Mouse (Mus musculus): Measurements from ENCODE around the gene Exosc5.

Gene Exosc5

DNA sequence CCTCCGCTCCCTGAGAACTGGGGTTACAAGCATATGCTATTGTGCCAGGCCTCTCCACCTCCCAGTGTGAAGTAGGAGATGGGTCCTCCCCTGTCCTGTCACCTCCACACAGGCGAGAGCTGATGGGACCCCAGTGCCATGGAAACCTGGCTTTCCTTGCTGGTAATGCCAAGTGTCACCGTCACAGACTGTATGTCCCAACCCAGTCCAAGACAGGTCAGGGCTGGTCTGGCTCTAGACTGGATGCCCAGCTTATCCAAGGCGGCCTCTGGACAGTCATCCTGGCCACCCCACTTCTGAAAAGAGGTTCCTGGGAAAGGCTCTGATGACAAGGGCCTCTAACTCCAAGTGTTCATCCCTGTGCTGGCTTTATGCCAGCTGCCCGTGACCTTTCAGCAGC lies 21.9 kb upstream of the Exosc5 start:
- DNase-seq (ENCODE audit: low spot score): no peak

DNA sequence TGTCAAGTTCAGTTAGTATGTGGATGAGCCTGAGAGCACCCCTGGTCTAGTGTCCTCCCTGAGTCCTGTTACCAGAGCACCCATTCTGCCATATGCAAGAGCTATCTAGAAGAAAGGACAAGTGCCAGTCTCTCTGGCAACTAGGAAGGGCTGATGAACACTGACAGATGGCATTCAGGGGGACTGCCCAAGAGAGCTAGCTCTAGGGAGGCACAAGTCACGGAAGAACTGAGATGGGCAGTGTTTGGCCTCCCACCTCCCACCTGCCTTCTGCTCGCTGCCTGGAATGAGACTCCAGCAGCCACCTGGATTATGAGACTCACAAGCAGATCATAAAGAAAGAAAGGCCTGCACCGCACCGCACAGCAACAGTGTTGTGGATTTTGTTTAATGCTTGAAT lies 19.2 kb upstream of the Exosc5 start:
- DNase-seq (ENCODE audit: low spot score): no peak

DNA sequence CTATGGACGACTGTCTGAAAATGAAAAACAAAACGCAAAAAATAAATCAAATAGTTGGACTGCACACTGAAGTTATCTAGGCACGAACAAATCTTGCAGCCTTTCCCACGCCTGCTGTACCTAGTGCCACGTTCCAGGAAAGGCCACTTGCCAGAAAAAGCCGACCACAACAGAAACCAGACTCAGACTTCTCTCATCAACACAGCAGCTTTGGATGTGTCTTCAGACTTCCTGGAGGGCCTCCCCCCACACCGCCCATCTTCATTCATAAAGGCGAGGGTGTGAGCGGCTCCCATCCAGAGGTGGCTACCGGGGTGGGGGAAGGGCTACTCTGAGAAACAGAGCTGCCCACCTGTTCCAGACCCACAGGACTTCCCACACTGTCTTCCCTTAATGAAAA lies 14.8 kb upstream of the Exosc5 start:
- no peak for DNase-seq (ENCODE audit: low spot score)

DNA sequence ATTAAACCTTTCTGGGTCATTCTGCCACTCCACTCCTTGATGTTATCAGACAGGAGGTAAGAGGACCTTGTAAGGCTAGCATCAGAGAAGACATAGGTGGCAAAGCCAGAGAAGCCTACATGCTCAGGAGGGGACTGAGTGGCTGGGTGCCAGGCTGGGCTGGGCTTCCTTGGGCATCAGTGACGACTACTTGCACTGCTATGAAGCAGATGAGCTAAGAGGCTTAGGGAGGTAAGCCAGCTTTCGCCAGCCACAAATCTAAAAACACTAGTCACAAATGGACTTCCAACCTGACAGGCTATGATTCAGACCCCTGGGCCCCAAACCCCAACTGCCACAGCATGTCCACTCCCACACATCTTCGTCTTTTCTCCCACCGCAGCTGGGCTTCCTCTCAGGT lies 14.3 kb upstream of the Exosc5 start:
- DNase-seq (ENCODE audit: low spot score): no peak

GRCm38 (mm10) chr7:25645074-25645473 lies 13.9 kb upstream of the Exosc5 start:
- no peak for DNase-seq (ENCODE audit: low spot score)

DNA sequence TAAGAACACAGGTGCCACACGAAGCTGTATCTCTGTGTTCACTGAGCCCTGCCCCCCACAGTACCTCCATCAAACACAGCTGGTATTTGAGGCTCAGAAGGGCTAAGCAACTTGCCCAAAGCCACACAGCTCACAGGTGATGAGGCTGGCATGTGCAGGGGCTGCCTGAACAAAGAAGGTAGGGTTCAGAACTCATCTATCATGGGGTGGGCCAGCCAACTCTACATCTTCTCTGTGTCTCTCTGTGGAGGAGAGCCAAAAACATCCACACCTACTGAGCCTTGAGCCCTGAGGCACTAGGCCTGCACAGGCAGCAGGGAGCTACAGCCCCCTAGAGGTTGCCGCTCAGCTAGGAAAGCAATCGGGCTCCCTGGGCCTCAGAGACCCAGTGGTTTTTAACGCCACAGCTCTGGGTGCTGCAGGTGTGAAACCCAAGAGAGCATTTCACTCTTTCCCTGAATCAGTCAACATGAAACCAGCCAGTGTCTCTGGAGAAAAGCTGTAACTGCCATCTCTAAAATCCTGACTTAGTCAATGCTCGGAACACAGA lies 11.3 kb upstream of the Exosc5 start:
- DNase-seq (ENCODE audit: low spot score): no peak

- no peak for DNase-seq (ENCODE audit: low spot score)
Measured at GRCm38 (mm10) chr7:25649839-25650238, 9.1 kb upstream of the Exosc5 start.

- DNase-seq (ENCODE audit: low spot score): no peak
Measured at GRCm38 (mm10) chr7:25651281-25651680, 7.7 kb upstream of the Exosc5 start.

DNA sequence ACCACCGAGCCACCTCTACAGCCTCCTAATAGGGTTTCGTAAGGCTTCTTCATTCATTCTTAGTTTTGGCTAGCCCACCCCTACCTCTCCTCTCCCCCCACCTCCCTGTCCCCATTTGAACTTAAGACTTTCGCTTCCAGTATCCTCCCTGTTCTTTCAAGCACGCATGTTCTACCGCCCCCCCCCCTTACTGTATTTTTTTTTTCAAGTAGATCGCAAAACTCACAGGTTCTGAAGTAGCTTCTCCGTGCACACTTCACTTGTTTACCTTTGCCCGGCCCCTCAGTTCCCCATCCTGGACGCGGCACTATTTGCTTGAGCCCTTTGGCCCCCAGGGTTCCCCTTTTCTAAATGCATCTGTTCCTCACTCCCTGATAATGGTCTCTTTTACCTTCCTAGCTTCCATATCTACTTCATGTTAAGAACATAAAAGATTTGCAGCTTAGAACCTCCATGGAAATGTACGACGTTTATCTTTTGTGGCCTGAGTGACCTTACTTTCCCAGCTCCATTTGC lies 6.7 kb upstream of the Exosc5 start:
- no peak for DNase-seq (ENCODE audit: low spot score)

- no peak for DNase-seq (ENCODE audit: low spot score)
Measured at GRCm38 (mm10) chr7:25655601-25656428, 3.1 kb upstream of the Exosc5 start.

DNA sequence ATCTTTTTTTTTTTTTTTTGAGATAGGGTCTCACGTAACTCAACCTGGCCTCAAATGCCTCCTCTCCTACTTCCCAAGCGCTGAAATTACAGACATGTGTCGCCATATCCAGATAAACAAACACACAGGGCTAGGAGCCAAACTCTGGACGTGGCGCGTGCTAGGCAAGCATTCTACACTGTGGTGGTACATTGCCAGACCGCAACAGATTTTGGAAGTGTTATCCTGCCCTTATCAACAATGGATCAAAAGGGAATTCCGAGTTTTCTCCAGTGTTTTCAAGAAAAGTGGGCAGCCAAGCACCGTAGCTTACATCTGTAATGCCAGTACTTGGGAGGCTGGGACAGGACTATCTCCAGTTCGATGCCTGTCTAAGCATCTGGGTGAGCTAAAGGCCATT lies 1.2 kb upstream of the Exosc5 start:
- no peak for DNase-seq (ENCODE audit: low spot score)

DNA sequence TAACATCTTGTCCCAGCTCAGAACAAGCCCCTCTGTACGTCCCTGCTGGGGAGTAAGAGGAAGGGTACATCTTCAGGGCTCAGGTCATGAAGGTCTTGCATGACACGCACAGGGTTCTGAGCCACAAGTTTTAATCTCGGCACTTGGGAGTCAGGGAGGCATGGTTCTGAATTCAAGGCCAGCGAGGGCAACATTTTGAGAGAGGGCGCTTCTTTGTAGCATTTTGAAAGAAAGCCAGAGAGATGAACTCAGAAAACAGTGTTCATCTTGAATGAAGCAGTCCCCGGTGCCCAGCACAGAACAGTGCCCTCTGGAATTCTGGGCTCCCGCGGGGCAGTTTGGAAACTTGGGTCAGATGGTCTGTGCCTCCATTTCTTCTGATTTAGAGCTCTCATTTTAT lies 7.4 kb downstream of the Exosc5 start:
- DNase-seq (ENCODE audit: low spot score): no peak

DNA sequence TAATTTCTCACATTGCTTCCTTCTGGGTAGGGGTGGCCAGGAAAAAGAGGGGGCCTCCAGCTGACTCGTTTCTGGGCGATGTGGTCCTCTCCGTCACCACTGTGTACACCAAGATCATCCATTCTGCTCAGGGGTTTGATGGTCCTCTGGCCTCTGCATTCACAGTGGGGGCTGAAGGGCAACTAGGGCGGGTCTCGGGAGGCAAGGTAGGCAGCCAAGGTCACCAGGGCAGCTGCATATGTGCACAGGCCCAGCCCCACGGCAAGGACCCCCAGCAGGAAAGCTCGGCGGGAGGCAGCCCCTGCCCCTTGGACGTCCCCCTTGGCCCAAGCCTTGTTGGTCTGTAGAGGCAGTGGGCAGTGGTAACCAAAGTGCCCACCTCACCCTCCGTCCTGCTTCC lies 10.2 kb downstream of the Exosc5 start:
- DNase-seq (ENCODE audit: low spot score): no peak

DNA sequence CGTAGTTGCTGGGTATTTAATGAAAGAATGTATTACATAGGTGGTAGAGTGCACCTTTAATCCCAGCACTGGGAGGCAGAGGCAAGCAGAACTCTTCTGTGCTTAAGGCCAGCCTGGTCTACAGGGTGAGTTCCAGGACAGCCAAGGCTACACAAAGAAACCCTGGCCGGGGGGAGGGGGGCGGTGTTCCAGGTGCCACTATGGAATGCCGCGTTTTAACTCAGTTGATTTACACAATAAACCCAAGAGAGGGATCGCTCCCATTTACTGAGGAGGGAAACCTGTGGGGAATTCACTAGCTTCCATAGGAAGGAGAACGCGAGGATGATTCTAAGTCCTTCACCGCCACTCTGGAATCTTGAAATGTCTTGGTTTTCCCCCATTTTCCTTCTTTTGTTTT lies 10.7 kb downstream of the Exosc5 start:
- DNase-seq (ENCODE audit: low spot score): no peak

DNA sequence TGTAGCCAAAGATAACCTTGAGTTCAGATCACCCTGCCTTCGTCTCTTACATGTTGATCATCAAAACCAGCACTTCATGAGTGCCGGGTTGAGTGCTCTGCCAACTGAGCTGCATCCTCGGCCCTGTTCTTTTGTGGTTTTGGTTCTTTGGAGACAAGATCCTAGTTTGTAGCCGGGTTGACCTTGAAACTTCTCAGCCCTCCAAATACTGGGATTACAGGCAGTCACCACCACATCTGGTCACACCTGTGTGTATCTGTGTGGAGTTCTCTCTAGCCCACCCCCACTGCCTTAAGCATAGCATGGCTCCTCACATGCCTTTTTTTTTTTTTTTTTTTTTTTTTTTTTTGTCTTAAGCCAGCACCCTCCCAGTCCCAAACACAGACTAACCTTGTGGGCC lies 11.1 kb downstream of the Exosc5 start:
- no peak for DNase-seq (ENCODE audit: low spot score)

GRCm38 (mm10) chr7:25671686-25672085 lies 12.7 kb downstream of the Exosc5 start:
- DNase-seq (ENCODE audit: low spot score): no peak

DNA sequence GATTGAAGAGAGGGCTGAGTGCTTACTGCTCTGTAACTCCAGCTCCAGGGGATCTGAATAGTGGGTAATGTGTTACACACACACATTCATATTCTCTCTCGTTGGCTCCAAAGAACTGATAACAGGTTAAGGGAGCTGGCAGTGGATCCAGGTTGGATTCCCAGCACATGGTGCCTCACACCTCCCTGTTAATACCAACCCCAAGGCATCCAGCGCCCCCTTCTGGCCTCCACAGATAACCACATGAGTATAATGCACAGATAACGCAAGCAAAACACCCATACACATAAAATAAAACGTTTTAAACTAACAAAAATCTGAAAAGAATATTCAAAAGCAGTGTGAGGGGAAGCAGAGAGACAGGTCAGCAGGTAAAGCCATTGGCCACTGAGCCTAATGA lies 13.5 kb downstream of the Exosc5 start:
- DNase-seq (ENCODE audit: low spot score): no peak

GRCm38 (mm10) chr7:25674297-25674696 lies 15.3 kb downstream of the Exosc5 start:
- DNase-seq (ENCODE audit: low spot score): no peak

DNA sequence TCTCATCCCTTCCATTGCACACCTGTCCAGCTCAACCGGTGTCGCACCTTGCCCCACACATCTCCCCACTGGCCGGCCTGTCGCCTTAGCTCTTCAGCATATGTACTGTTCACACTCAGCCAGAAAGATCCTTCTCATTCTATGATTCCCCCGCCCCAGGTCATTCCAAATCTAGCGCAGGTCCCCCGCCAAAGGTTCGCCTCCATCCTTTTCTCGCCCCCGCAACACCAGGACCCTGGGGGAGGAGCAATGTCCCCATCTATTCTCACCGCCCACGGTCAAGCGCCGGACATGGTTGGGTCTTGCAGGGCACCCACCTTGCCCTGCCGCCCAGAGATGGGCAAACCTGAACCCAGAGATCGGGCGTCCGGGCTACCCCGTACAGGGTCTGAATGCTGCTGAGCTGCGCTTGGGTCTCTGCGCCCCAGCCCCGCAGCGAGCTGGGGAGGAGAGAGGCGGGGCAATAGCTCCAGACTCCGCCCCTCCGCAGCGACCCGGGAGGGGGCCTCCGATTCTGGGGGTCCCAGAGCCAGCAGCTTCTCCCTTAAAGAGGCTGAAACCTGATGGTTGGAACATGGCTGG lies 15.8 kb downstream of the Exosc5 start, which contains the start of gene Tmem91:
Gene Tmem91, minus strand, starts transcription at position 448 of the 582 bp plus-strand sequence.
- no peak for DNase-seq (ENCODE audit: low spot score)

GRCm38 (mm10) chr7:25675405-25675804 lies 16.4 kb downstream of the Exosc5 start:
- DNase-seq (ENCODE audit: low spot score): no peak

DNA sequence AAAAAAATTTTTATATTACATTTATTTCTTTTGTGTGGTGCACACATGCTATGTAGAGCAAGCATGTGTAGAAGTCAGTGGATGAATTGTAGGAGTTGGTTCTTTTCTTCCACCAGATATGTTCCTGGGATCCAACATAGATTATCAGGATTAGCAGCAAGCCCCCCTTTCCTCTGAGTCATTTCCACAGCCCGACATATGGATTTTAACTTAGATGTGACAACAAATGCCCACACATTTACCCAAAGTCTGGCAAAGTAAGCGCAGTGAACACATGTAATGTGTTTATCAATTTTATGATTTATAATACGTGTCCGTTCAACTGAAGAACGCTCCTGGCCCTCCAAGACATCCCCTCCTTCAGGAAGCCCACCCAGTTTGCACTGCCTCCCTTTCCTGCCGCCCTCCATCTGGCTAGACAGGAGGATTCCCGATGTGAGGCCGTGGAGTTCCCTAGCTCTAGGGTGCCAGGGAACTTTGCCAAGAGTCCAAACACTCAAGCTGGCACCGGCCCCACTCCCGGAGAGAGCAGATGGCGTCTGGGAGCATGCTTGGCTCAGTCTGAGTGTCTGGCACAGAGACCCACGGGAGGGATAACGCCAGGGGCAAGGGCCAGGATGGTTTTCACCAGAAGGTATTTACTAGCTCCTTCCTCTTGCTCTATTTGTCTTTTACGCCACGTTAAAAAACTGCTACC lies 17.3 kb downstream of the Exosc5 start:
- no peak for DNase-seq (ENCODE audit: low spot score)

DNA sequence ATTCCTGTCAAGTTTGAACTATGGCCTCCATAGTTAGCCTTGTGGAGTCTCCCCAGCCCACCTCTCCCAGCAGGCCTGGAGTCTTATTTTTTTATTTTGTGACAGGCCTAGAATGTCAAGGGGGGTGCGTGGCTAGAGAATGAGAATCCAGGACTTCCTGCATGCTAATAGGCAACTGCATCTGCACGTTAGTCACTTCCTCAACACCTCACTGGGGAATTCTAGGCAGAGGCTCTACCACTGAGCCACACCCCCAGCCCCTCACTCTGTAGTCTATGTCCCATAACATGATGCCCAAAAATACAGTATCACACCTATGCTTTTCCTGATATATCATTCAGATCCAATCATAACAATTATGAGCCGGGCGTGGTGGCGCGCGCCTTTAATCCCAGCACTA lies 18.0 kb downstream of the Exosc5 start:
- DNase-seq (ENCODE audit: low spot score): no peak

GRCm38 (mm10) chr7:25679971-25680370 lies 21.0 kb downstream of the Exosc5 start:
- no peak for DNase-seq (ENCODE audit: low spot score)

All from c-Kit-positive CD71-positive TER-119-positive erythroid progenitor cells, embryonic 14.5 days (primary cell).